Mouse (Mus musculus) MEL (cell line): Measurements from ENCODE around the gene Bst2.

Experiments used
- CTCF ChIP-seq, 3 experiments: IDR thresholded peaks in 2 of 3; conservative IDR thresholded peaks in 1 of 3; 2 replicates each; pipeline ENCODE4 v1.5.1; 2011 to 2012; ENCODE audit warnings: low read length in 3 of 3, low read depth in 2 of 3, mild to moderate bottlenecking in 2 of 3, improper control_type of control experiment in 1 of 3, inconsistent platforms in 1 of 3, mixed read lengths in 1 of 3, moderate library complexity in 1 of 3; ENCODE audit not compliant: control insufficient read depth in 1 of 3, insufficient read depth in 1 of 3, poor library complexity in 1 of 3, severe bottlenecking in 1 of 3
- HCFC1 ChIP-seq: IDR thresholded peaks from 2 replicates; pipeline ENCODE4 v1.6.1; 2012; ENCODE audit warnings: low read depth, mild to moderate bottlenecking, inconsistent platforms, low read length, improper control_type of control experiment, moderate library complexity
- NRF1 ChIP-seq: IDR thresholded peaks from 2 replicates; pipeline ENCODE4 v1.6.1; 2014; ENCODE audit warnings: low read depth, mild to moderate bottlenecking, inconsistent platforms, low read length, improper control_type of control experiment, moderate library complexity; ENCODE audit not compliant: poor library complexity, insufficient read depth, severe bottlenecking
- POLR2A ChIP-seq, 2 experiments: IDR thresholded peaks; 2 replicates each; pipeline ENCODE4 v1.6.1; 2011 to 2012; ENCODE audit warnings: low read length in 2 of 2, mild to moderate bottlenecking in 2 of 2, control low read depth in 1 of 2, improper control_type of control experiment in 1 of 2, low read depth in 1 of 2, moderate library complexity in 1 of 2; ENCODE audit not compliant: control insufficient read depth in 1 of 2, insufficient read depth in 1 of 2, poor library complexity in 1 of 2
- POLR2AphosphoS5 ChIP-seq: IDR thresholded peaks from 2 replicates; pipeline ENCODE4 v1.6.1; 2012; ENCODE audit warnings: low read depth, borderline replicate concordance, mild to moderate bottlenecking, inconsistent platforms, low read length, moderate library complexity, mixed read lengths
- TAL1 ChIP-seq: IDR thresholded peaks from 2 replicates; pipeline ENCODE4 v1.6.1; 2012; ENCODE audit warnings: mild to moderate bottlenecking, inconsistent platforms, low read length, moderate library complexity, mixed read lengths
- TCF12 ChIP-seq: IDR thresholded peaks from 2 replicates; pipeline ENCODE4 v1.6.1; 2014; ENCODE audit warnings: low read depth, mild to moderate bottlenecking, inconsistent platforms, low read length, improper control_type of control experiment, moderate library complexity

- TF ChIP-seq TAL1 (no peak), HCFC1 (no peak), CTCF (IDR thresholded peaks at IDR 0.05 in 2 of 3, conservative IDR thresholded peaks at IDR 0.05 in 1 of 3; ENCODE audit: control insufficient read depth in 1 of 3, insufficient read depth in 1 of 3, low read depth in 2 of 3, low read length in 3 of 3, poor library complexity in 1 of 3, severe bottlenecking in 1 of 3) (no peak), NRF1 (no peak), POLR2AphosphoS5 (no peak), TCF12 (no peak), POLR2A (IDR thresholded peaks at IDR 0.05; ENCODE audit: control insufficient read depth in 1 of 2, insufficient read depth in 1 of 2, low read depth in 1 of 2, low read length in 2 of 2, poor library complexity in 1 of 2) (no peak)
Measured at GRCm38 (mm10) chr8:71550754-71551153, 13.5 kb upstream of the Bst2 start.
